Mouse (Mus musculus) liver, embryonic 12.5 days (tissue): ENCODE measurements at regions not wholly inside any gene's neighbourhood (a gene's known extent, or its start where the extent isn't known, plus 50 kb on each side); places are given as distances from the start of the nearest gene placed in this dataset.
"Not testable (repeated sequence)": the region's sequence is repeated elsewhere in the genome, so short reads cannot be mapped to it uniquely, and the experiment has no call there.

ENCODE experiments used
- ATAC-seq: fragments of 200-750 bp; cut with Nextera tagmentation; 2 replicates; pipeline ENCODE4 v1.8.0; 2017; ENCODE audit warnings: moderate number of reproducible peaks, mild to moderate bottlenecking, moderate library complexity
- H3K27ac ChIP-seq: fragments of 300-500 bp; sonication (generic); 2 replicates; pipeline ENCODE4 v1.5.1; 2016; ENCODE audit warnings: mild to moderate bottlenecking
- H3K27me3 ChIP-seq: fragments of 300-500 bp; sonication (generic); replicated peaks from 2 replicates; pipeline ENCODE4 v1.6.1; 2016; ENCODE audit warnings: mild to moderate bottlenecking, moderate library complexity
- H3K36me3 ChIP-seq: fragments of 300-500 bp; sonication (generic); 2 replicates; pipeline ENCODE4 v1.6.1; 2016; ENCODE audit warnings: mild to moderate bottlenecking, moderate library complexity
- H3K4me1 ChIP-seq: fragments of 300-500 bp; sonication (generic); 2 replicates; pipeline ENCODE4 v1.6.1; 2016
- H3K4me2 ChIP-seq: fragments of 300-500 bp; sonication (generic); 2 replicates; pipeline ENCODE4 v1.6.1; 2016; ENCODE audit warnings: mild to moderate bottlenecking, moderate library complexity
- H3K4me3 ChIP-seq: fragments of 300-500 bp; sonication (generic); 2 replicates; pipeline ENCODE4 v1.5.1; 2016; ENCODE audit warnings: mild to moderate bottlenecking, moderate library complexity
- H3K9ac ChIP-seq: fragments of 300-500 bp; sonication (generic); 2 replicates; pipeline ENCODE4 v1.6.1; 2016; ENCODE audit warnings: mild to moderate bottlenecking, moderate library complexity
- H3K9me3 ChIP-seq: fragments of 300-500 bp; sonication (generic); replicated peaks from 2 replicates; pipeline ENCODE4 v1.6.1; 2016; ENCODE audit warnings: mild to moderate bottlenecking, moderate library complexity
- WGBS: fragments of 180-500 bp; shearing (Covaris S2); methylation state at CpG from one replicate; pipeline ENCODE4 v1.1.7; 2016; ENCODE audit not compliant: insufficient replicate concordance; 5-methylcytosine and 5-hydroxymethylcytosine counted together

GRCm38 (mm10) chr2:146732891-146733290, 122.8 kb upstream of the Kiz start:
- not testable (repeated sequence) for ATAC-seq, H3K9ac ChIP-seq, H3K36me3 ChIP-seq, H3K4me1 ChIP-seq, H3K4me2 ChIP-seq, H3K27ac ChIP-seq, H3K9me3 ChIP-seq, H3K27me3 ChIP-seq, H3K4me3 ChIP-seq
- WGBS, result 52% methylated on average over 2 of the region's 2 CpGs

GRCm38 (mm10) chr2:146744396-146744795, 111.3 kb upstream of the Kiz start:
- Histone ChIP-seq H3K9me3 (no peaks in the 10 kb centered on the region), H3K9ac (no peak overlapping the region), H3K36me3 (no peaks in the 10 kb centered on the region), H3K4me2 (no peak overlapping the region), H3K27me3 (no peaks in the 10 kb centered on the region), H3K4me1 (no peaks in the 10 kb centered on the region), H3K4me3 (no peak overlapping the region), H3K27ac (no peak overlapping the region)
- WGBS, result 92% methylated on average over 2 of the region's 2 CpGs
- ATAC-seq, result no peak

- Histone ChIP-seq H3K4me3 (no peak overlapping the region), H3K27me3 (no peaks in the 10 kb centered on the region)
- ATAC-seq, result no peak
Observed at GRCm38 (mm10) chr2:146745012-146745682, 110.5 kb upstream of the Kiz start.

GRCm38 (mm10) chr2:146745683-146746047, 110.0 kb upstream of the Kiz start:
- Histone ChIP-seq H3K9me3 (no peaks in the 10 kb centered on the region), H3K27ac (no peak overlapping the region), H3K27me3 (no peaks in the 10 kb centered on the region), H3K4me3 (no peak overlapping the region), H3K36me3 (no peaks in the 10 kb centered on the region), H3K4me1 (no peaks in the 10 kb centered on the region), H3K4me2 (no peak overlapping the region), H3K9ac (no peak overlapping the region)
- whole genome bisulfite sequencing, result 57% methylated on average over 12 of the region's 12 CpGs
- ATAC-seq, result no peak

More at GRCm38 (mm10) chr2:146745012-146745682, 110.5 kb upstream of the Kiz start:
- Histone ChIP-seq H3K36me3 (no peaks in the 10 kb centered on the region), H3K4me1 (no peaks in the 10 kb centered on the region), H3K9me3 (no peaks in the 10 kb centered on the region), H3K4me2 (no peak overlapping the region), H3K27ac (no peak overlapping the region), H3K9ac (no peak overlapping the region)
- 69% methylated on average over 18 of the region's 18 CpGs for WGBS

- no peaks in the 10 kb centered on the region for H3K36me3 ChIP-seq
- H3K9me3 ChIP-seq, result no peaks in the 10 kb centered on the region
- H3K4me1 ChIP-seq, result no peaks in the 10 kb centered on the region
- WGBS, result 17% methylated on average over 2 of the region's 2 CpGs
- H3K4me2 ChIP-seq, result no peak overlapping the region
- no peak overlapping the region for H3K4me3 ChIP-seq
- H3K27ac ChIP-seq, result no peak overlapping the region
- no peaks in the 10 kb centered on the region for H3K27me3 ChIP-seq
- no peak for ATAC-seq
- H3K9ac ChIP-seq, result no peak overlapping the region
Observed at GRCm38 (mm10) chr2:146753988-146754387, 101.7 kb upstream of the Kiz start.

- Histone ChIP-seq H3K9ac (no peak overlapping the region), H3K4me2 (no peak overlapping the region), H3K27me3 (no peaks in the 10 kb centered on the region), H3K9me3 (no peaks in the 10 kb centered on the region), H3K27ac (no peak overlapping the region), H3K4me1 (no peaks in the 10 kb centered on the region), H3K36me3 (no peaks in the 10 kb centered on the region), H3K4me3 (no peak overlapping the region)
- WGBS, result 65% methylated on average over 18 of the region's 18 CpGs
- no peak for ATAC-seq
Observed at GRCm38 (mm10) chr2:146763522-146764144, 92.0 kb upstream of the Kiz start.

- no peaks in the 10 kb centered on the region for H3K36me3 ChIP-seq
- H3K4me2 ChIP-seq, result no peak overlapping the region
- ATAC-seq, result no peak
- no peaks in the 10 kb centered on the region for H3K4me1 ChIP-seq
- H3K27ac ChIP-seq, result no peak overlapping the region
- no peak overlapping the region for H3K9ac ChIP-seq
- H3K4me3 ChIP-seq, result no peak overlapping the region
- no peaks in the 10 kb centered on the region for H3K27me3 ChIP-seq
- WGBS, result 67% methylated on average over 12 of the region's 12 CpGs
- no peaks in the 10 kb centered on the region for H3K9me3 ChIP-seq
Observed at GRCm38 (mm10) chr2:146764313-146765255, 91.1 kb upstream of the Kiz start.

GRCm38 (mm10) chr2:146774876-146775275, 80.8 kb upstream of the Kiz start:
- Histone ChIP-seq H3K27ac (no peak overlapping the region), H3K9me3 (no peaks in the 10 kb centered on the region), H3K36me3 (no peaks in the 10 kb centered on the region), H3K4me3 (no peak overlapping the region), H3K4me2 (no peak overlapping the region), H3K4me1 (no peaks in the 10 kb centered on the region), H3K27me3 (no peaks in the 10 kb centered on the region), H3K9ac (no peak overlapping the region)
- WGBS, result 17% methylated on average over 2 of the region's 2 CpGs
- ATAC-seq, result no peak

GRCm38 (mm10) chr2:146787132-146787810, 68.4 kb upstream of the Kiz start:
- Histone ChIP-seq H3K9me3 (no peaks in the 10 kb centered on the region), H3K4me2 (no peak overlapping the region), H3K9ac (no peak overlapping the region), H3K27ac (no peak overlapping the region), H3K4me1 (no peaks in the 10 kb centered on the region), H3K27me3 (no peaks in the 10 kb centered on the region), H3K36me3 (no peaks in the 10 kb centered on the region), H3K4me3 (no peak overlapping the region)
- no peak for ATAC-seq
- WGBS, result 25% methylated on average over 11 of the region's 11 CpGs

- Histone ChIP-seq H3K36me3 (no peaks in the 10 kb centered on the region), H3K27ac (no peak overlapping the region), H3K4me2 (no peak overlapping the region), H3K4me1 (no peaks in the 10 kb centered on the region), H3K4me3 (no peak overlapping the region), H3K9ac (no peak overlapping the region), H3K9me3 (no peaks in the 10 kb centered on the region), H3K27me3 (no peaks in the 10 kb centered on the region)
- no peak for ATAC-seq
- WGBS, result 52% methylated on average over 5 of the region's 5 CpGs
Observed at GRCm38 (mm10) chr2:146787811-146788455, 67.7 kb upstream of the Kiz start.

GRCm38 (mm10) chr2:146792844-146793420, 62.7 kb upstream of the Kiz start:
- 78% methylated on average over 6 of the region's 6 CpGs for WGBS

More at GRCm38 (mm10) chr2:146792844-146793420, 62.7 kb upstream of the Kiz start:
- no peak overlapping the region for H3K9ac ChIP-seq
- H3K4me2 ChIP-seq, result no peak overlapping the region
- H3K4me3 ChIP-seq, result no peak overlapping the region
- H3K36me3 ChIP-seq, result no peaks in the 10 kb centered on the region
- H3K4me1 ChIP-seq, result no peaks in the 10 kb centered on the region
- no peak overlapping the region for H3K27ac ChIP-seq
- no peaks in the 10 kb centered on the region for H3K9me3 ChIP-seq
- no peaks in the 10 kb centered on the region for H3K27me3 ChIP-seq
- ATAC-seq, result no peak
